Mouse (Mus musculus) heart, embryonic 13.5 days (tissue): Measurements from ENCODE around the gene Scn4a. TPM values are rescaled to one million over a fixed set of nuclear protein-coding genes. Genes with fewer than 3 reads are reported as not detected.

ENCODE experiments used
- ATAC-seq: fragments of 200-750 bp; cut with Nextera tagmentation; 2 replicates; pipeline ENCODE4 v1.8.0; 2017; ENCODE audit warnings: moderate TSS enrichment; ENCODE audit not compliant: insufficient number of reproducible peaks, low FRiP score, low TSS enrichment; ENCODE audit errors: extremely low read depth
- H3K27ac ChIP-seq: fragments of 300-500 bp; sonication (generic); replicated peaks from 2 replicates; pipeline ENCODE4 v1.5.1; 2015; ENCODE audit warnings: moderate library complexity, mild to moderate bottlenecking, inconsistent platforms
- H3K27me3 ChIP-seq: fragments of 300-500 bp; sonication (generic); replicated peaks from 2 replicates; pipeline ENCODE4 v1.6.1; 2015; ENCODE audit warnings: mild to moderate bottlenecking, inconsistent platforms
- H3K36me3 ChIP-seq: fragments of 300-500 bp; sonication (generic); 2 replicates; pipeline ENCODE4 v1.6.1; 2015; ENCODE audit warnings: mild to moderate bottlenecking, inconsistent platforms
- H3K4me1 ChIP-seq: fragments of 300-500 bp; sonication (generic); 2 replicates; pipeline ENCODE4 v1.6.1; 2015; ENCODE audit warnings: inconsistent platforms
- H3K4me2 ChIP-seq: fragments of 300-500 bp; sonication (generic); 2 replicates; pipeline ENCODE4 v1.6.1; 2015; ENCODE audit warnings: inconsistent platforms, mild to moderate bottlenecking, moderate library complexity
- H3K4me3 ChIP-seq: fragments of 300-500 bp; sonication (generic); 2 replicates; pipeline ENCODE4 v1.5.1; 2015; ENCODE audit warnings: moderate library complexity, mild to moderate bottlenecking, inconsistent platforms
- H3K9ac ChIP-seq: fragments of 300-500 bp; sonication (generic); 2 replicates; pipeline ENCODE4 v1.6.1; 2015; ENCODE audit warnings: inconsistent platforms, mild to moderate bottlenecking, moderate library complexity
- H3K9me3 ChIP-seq: fragments of 300-500 bp; sonication (generic); 2 replicates; pipeline ENCODE4 v1.6.1; 2016; ENCODE audit warnings: inconsistent platforms
- WGBS: fragments of 180-500 bp; shearing (Covaris S2); methylation state at CpG from one replicate; pipeline ENCODE4 v1.1.7; 2015; ENCODE audit warnings: mixed read lengths; 5-methylcytosine and 5-hydroxymethylcytosine counted together
- polyA plus RNA-seq: library from polyadenylated mRNA; unstranded; fragments of >200 nt; fragmentation: Nextera tagmentation; extraction: Ambion mirVana; gene quantifications from 2 replicates; pipeline ENCODE4 v1.2.1, GENCODE M21; 2015

Scn4a gene
- polyA plus RNA-seq, 1 experiment from 2014 or later: 0.08 TPM

DNA sequence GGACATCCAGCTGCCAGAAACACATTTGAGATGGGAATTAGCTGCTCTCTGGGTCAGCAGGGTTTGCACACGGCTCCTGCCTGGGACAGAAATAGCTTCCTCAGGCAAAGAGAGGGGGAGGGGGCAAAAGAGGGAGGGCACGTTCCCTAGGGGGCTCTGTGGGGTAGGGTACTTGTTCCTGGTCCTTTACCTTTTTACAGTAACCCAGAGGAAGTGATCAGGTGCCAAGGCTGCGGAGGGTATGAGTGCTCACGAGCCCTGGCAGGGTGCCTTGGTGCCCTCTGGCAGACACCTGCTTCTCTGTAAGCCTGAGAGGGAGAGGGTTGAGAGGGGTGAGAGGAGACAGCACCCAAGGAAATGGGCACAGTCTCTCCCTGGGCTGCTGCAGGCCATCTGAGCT is 20.6 kb downstream of the Scn4a start:
- H3K4me2 ChIP-seq: no peak overlapping the region
- no peaks in the 10 kb centered on the region for H3K27me3 ChIP-seq
- 0 out of 2 replicates have a peak overlapping the region, but pooled peaks have one; percentile 45 for H3K27ac ChIP-seq
- ATAC-seq: no peak
- H3K9ac ChIP-seq: no peak overlapping the region
- H3K36me3 ChIP-seq: no peaks in the 10 kb centered on the region
- WGBS: 41% methylated on average over 4 of the region's 4 CpGs
- no peak overlapping the region for H3K4me3 ChIP-seq
- H3K9me3 ChIP-seq: no peaks in the 10 kb centered on the region
- H3K4me1 ChIP-seq: peaks cover 45% of the 10 kb centered on the region

DNA sequence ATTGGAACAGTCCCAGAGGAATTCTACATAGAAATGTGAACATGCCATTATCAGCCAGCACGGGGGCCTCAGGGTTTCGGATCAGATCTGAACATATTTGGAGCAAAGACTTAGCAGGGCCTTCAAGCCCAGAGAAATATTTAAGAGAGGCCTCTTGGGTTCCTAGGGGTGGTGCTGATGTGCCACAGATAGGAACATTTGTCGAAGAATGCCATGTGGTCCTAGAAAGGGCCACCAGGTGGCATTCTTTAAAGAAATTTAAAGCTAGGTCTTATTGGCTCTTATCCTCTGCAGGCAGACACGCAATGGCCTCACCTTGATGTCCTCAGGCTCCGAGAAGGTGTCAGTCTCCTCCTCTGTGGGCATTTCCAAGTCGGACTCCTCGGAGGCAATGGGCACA is 23.4 kb downstream of the Scn4a start:
- H3K4me2 ChIP-seq: peak overlapping the region; percentile 34

DNA sequence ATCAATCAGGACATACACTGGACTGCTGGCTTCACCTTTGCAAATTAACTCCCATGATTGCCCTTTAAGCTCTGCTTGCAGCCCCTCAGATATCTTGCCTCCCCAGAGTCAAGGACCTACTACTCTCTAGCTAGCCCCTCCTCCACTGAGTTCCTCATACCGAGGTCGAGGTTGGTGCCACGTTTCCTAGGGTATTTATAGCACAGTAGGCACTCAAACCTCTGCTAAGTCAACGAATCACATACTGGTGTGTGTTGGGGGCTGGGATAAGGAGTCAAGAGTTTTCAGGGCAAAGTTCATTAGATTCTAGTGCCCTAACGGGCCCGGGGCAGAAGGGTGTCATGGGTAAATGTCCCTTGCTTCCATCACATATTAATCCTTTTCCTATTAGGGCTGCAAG is 24.0 kb downstream of the Scn4a start:
- Histone ChIP-seq H3K9me3 (no peaks in the 10 kb centered on the region), H3K27ac (peak overlapping the region; percentile 80), H3K4me3 (no peak overlapping the region), H3K4me2 (peak overlapping the region; percentile 34), H3K27me3 (no peaks in the 10 kb centered on the region), H3K36me3 (no peaks in the 10 kb centered on the region), H3K4me1 (peaks cover 52% of the 10 kb centered on the region), H3K9ac (peak overlapping the region; percentile 35; the same call in 1 of the 2 replicates)
- peak; percentile 48; the same call in 1 of the 2 replicates for ATAC-seq
- 19% methylated on average over 6 of the region's 6 CpGs for WGBS

More for the DNA sequence above, 23.4 kb downstream of the Scn4a start:
- peak overlapping the region; percentile 80 for H3K27ac ChIP-seq
- no peaks in the 10 kb centered on the region for H3K9me3 ChIP-seq
- no peak for ATAC-seq
- peak overlapping the region; percentile 35; the same call in 1 of the 2 replicates for H3K9ac ChIP-seq
- no peak overlapping the region for H3K4me3 ChIP-seq
- H3K4me1 ChIP-seq: peaks cover 54% of the 10 kb centered on the region
- no peaks in the 10 kb centered on the region for H3K27me3 ChIP-seq
- WGBS: 37% methylated on average over 7 of the region's 7 CpGs
- H3K36me3 ChIP-seq: no peaks in the 10 kb centered on the region

DNA sequence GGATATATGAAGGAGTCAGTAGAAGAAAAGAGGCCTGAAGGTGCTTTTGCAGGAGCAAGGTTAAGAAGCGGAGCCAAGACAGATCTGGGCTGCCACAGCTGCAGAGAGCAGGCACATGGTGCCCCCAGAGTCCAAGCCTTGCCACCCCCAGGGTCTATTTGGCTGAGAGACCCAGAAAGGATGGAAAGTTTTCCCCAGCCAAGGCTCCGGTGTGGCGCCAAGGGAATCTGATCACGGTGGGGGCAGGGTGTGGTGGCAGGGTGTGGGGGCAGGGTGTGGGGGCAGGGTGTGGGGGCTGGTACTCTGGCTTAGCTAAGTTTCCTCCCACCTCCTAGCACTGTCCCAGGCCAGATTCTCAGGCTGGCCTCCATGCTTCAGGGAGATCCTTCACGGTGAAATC is 24.6 kb downstream of the Scn4a start:
- Histone ChIP-seq H3K36me3 (no peaks in the 10 kb centered on the region), H3K9me3 (no peaks in the 10 kb centered on the region), H3K27me3 (no peaks in the 10 kb centered on the region), H3K4me2 (0 out of 2 replicates have a peak overlapping the region, but pooled peaks have one; percentile 34), H3K27ac (peak overlapping the region; percentile 80; the same call in 1 of the 2 replicates), H3K4me3 (no peak overlapping the region), H3K9ac (no peak overlapping the region), H3K4me1 (peaks cover 50% of the 10 kb centered on the region)
- no peak for ATAC-seq
- WGBS: 20% methylated on average over 5 of the region's 5 CpGs

DNA sequence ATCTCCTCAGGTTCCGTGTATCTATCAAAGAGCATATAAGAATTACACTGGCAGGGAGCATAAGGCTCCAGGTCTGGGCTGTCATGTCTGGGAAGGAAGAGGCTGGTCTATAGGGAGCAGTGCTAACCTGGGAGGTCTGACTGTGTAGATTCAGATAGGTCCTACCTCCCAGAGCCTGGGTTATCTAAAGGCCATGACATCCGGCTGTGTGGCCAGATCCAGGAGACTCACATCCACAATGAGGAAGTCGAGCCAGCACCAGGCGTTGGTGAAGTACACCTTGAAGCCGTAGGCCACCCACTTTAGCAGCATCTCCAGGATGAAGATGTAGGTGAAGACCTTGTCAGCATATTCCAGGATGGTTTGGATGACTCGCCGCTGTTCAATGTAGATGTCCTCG is 26.6 kb downstream of the Scn4a start:
- Histone ChIP-seq H3K4me1 (peaks cover 33% of the 10 kb centered on the region), H3K4me3 (no peak overlapping the region), H3K9me3 (no peaks in the 10 kb centered on the region), H3K27me3 (no peaks in the 10 kb centered on the region), H3K27ac (no peak overlapping the region), H3K4me2 (no peak overlapping the region), H3K36me3 (no peaks in the 10 kb centered on the region), H3K9ac (no peak overlapping the region)
- no peak for ATAC-seq
- 55% methylated on average over 8 of the region's 8 CpGs for WGBS

DNA sequence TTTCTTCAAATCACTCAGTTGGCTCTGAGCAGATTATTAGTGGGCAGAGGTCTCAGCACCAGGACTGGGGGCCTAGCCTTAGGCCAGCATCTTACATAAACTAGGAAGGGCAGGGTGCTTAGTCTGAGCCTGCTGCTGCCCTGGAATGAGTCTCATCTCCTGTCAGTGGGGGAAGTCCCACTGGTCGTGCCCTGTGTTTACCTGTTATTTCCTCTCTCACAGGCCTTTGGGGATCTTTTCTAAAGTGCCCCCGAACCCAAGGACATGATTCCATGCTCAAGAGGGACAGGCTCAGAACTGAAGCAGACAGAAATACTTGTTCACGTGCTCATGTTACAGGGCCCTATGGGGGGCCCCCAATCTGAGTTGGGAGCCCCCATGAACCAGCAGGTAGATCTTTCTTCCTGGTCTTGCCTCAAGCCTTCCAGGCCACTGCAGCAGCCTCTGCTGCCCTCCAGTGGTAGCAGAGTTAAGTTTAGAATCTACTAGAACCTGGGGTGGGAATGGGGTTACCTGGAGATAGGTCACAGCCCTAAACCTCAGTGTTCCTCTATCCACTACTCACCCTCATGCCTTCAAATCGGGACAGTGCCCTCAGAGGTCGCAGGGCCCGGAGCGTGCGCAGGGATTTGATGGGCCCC is 27.4 kb downstream of the Scn4a start:
- WGBS: 64% methylated on average over 8 of the region's 8 CpGs
- Histone ChIP-seq H3K27ac (no peak overlapping the region), H3K4me1 (peaks cover 33% of the 10 kb centered on the region), H3K9me3 (no peaks in the 10 kb centered on the region), H3K4me2 (no peak overlapping the region), H3K4me3 (no peak overlapping the region), H3K27me3 (no peaks in the 10 kb centered on the region), H3K9ac (0 out of 2 replicates have a peak overlapping the region, but pooled peaks have one; percentile 40), H3K36me3 (no peaks in the 10 kb centered on the region)
- ATAC-seq: no peak

DNA sequence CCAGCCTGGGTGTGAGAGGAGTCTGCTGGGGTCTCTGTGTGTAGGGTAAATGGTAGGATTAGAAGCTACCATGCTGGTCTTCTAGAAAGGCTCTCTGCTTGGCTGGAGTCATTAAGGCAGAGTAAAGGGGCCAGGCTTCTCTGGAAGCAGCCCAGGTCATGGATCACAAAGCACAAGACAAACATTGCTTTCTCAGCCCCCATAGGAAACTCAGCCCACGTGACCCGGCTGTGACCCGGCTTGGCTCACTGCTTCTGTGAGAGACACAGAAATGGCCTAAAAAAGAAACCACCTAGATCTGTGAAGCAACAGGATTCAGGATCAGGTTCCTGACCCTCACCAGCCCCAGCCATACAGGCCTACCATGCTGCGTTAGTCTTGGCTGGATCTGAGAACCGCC is 28.2 kb downstream of the Scn4a start:
- Histone ChIP-seq H3K4me1 (peaks cover 30% of the 10 kb centered on the region), H3K4me3 (no peak overlapping the region), H3K27me3 (no peaks in the 10 kb centered on the region), H3K9me3 (no peaks in the 10 kb centered on the region), H3K9ac (0 out of 2 replicates have a peak overlapping the region, but pooled peaks have one; percentile 40), H3K27ac (no peak overlapping the region), H3K4me2 (no peak overlapping the region), H3K36me3 (no peaks in the 10 kb centered on the region)
- WGBS: 72% methylated on average over 5 of the region's 5 CpGs
- no peak for ATAC-seq

DNA sequence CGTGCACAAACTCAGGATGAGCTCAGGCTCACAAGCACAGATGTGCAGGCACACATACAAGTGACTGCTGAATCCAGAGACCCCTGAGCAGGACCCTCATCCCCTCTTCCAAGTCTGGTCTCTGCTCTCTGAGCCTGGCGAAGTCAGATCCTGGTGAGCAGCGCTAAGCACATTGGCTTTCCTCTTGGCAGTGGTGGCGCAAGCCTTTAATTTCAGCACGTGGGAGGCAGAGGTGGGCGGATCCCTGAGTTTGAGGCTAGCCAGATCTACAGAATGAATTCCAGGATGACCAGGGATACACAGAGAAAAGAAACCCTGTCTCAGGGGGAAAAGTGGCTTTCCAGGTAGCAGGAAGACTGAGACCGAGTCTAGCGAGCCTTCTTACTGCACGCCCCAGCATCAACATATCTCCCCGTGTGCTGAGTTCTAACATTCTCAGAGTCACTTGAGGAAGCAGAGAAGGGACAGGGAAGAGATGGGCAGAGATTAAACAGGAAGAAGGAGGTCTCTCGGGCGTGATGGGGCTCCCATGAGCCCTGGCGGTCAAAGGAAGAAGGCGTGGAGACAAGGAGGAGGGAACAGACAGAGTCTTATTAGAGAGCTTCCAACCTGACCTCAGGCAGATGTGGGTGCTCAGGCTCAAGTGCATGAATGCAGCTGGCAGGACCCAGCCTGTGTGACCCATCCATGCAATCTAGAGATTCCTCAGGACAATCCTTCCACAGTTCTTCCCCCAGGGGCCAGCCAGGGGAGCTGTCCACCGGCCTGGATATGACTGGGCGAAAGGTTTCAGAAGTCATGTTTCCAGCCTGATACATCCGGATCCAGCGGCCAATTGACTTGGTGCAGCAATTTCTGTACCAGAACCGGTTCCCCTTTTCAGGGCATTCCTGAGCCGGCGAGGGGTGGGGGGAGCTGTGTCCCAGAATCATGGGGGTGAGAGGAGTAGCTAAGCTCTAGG is 34.4 kb downstream of the Scn4a start:
- Histone ChIP-seq H3K9me3 (no peaks in the 10 kb centered on the region), H3K27me3 (peaks cover 4% of the 10 kb centered on the region; the same call in 1 of the 2 replicates), H3K4me1 (peaks cover 9% of the 10 kb centered on the region), H3K4me3 (no peak overlapping the region), H3K36me3 (no peaks in the 10 kb centered on the region), H3K4me2 (no peak overlapping the region), H3K27ac (no peak overlapping the region), H3K9ac (no peak overlapping the region)
- WGBS: 63% methylated on average over 21 of the region's 21 CpGs
- ATAC-seq: no peak

DNA sequence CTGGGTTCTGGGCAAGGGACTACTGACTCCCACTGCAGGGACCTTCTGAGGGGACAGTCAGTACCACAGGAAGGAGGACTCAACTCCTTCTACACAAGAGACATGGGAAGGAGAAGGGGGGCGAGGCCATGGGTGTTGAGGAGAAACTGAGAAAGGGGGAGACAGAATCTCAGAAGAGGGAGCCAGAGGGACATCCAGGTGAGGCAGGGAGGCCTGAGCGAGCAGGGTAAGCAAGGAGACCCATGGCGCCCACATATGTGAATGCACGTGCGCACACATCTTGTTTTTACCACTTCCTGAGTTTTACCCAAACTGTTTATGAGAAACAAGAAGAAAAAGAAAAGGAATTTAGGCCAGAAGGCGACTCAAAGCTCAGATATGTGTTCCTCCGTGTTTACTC is 35.3 kb downstream of the Scn4a start:
- Histone ChIP-seq H3K4me1 (peaks cover 9% of the 10 kb centered on the region), H3K9me3 (no peaks in the 10 kb centered on the region), H3K36me3 (no peaks in the 10 kb centered on the region), H3K4me3 (no peak overlapping the region), H3K9ac (no peak overlapping the region), H3K27me3 (peaks cover 4% of the 10 kb centered on the region; the same call in 1 of the 2 replicates), H3K27ac (no peak overlapping the region), H3K4me2 (no peak overlapping the region)
- ATAC-seq: no peak
- 77% methylated on average over 7 of the region's 7 CpGs for WGBS

DNA sequence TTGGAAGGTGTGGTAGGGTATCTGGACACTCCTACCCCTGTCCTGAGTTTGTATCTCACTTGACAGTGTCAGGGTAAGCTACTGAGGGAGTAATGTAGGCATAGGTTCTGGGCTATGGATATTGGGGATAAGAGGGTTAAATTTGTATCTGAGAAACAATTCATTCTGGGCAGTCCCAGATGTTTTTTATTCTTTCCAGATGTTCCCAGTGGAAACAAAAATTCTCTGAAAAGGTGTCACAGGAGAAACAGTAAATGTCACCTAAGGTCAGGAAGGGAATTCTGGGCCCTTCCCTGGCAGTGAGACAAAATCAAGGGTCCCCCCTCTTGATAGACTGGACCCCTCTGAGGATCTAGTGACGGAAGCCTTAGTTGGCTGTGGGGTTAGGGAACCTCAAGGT is 36.7 kb downstream of the Scn4a start:
- H3K27ac ChIP-seq: no peak overlapping the region
- no peak overlapping the region for H3K4me3 ChIP-seq
- H3K27me3 ChIP-seq: peaks cover 4% of the 10 kb centered on the region; the same call in 1 of the 2 replicates
- no peaks in the 10 kb centered on the region for H3K36me3 ChIP-seq
- no peak overlapping the region for H3K9ac ChIP-seq
- peaks cover 9% of the 10 kb centered on the region for H3K4me1 ChIP-seq
- 52% methylated on average over 1 of the region's 1 CpGs for WGBS
- H3K4me2 ChIP-seq: no peak overlapping the region
- no peaks in the 10 kb centered on the region for H3K9me3 ChIP-seq
- no peak for ATAC-seq

DNA sequence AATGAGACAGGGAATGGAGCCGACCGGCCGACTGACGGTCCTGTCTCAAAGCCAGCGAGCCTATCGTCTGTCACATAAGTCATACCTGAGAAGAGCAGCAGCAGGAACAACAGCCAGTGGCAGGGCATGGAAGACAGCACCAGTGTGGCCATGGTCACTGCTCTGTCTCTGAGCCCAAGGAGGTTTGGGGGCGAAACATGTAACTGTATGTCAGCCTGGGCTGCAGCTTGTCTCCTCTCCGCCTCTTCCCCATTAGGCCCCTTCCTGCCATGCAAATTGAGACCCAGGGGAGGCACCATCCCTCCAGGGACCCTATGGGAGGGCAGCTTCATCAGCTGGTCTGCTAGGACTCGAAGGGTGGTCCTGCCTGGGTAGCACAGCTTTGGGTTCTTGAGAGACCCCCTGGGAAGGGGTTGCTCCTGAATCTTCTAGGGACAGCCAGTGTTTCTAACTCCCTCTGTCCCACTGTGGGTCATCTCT is 38.7 kb downstream of the Scn4a start, which contains the start of gene Cd79b:
Gene Cd79b (minus strand): TSS at position 430 of the 480 bp plus-strand sequence.
- no peak within 1 kb of the TSS for H3K27ac ChIP-seq
- WGBS: 64% methylated on average over 9 of the region's 9 CpGs
- H3K4me1 ChIP-seq: peaks cover 9% of the 10 kb centered on the region
- no peaks in the 10 kb centered on the region for H3K36me3 ChIP-seq
- H3K9ac ChIP-seq: no peak within 1 kb of the TSS
- H3K4me3 ChIP-seq: no peak within 1 kb of the TSS
- H3K9me3 ChIP-seq: no peaks in the 10 kb centered on the region
- no peak within 1 kb of the TSS for H3K4me2 ChIP-seq
- ATAC-seq: no peak
- peaks cover 4% of the 10 kb centered on the region; the same call in 1 of the 2 replicates for H3K27me3 ChIP-seq
